Mouse (Mus musculus): ENCODE results near the gene Tspan32.

The Tspan32 gene

GRCm38 (mm10) chr7:143033581-143033980, 28.7 kb downstream of the Tspan32 start:
- no peak for DNase-seq (ENCODE audit: low read depth, low spot score)

- no peak for DNase-seq (ENCODE audit: low read depth, low spot score)
These were observed 29.3 kb downstream of the Tspan32 start for GRCm38 (mm10) chr7:143034112-143034511.

DNA sequence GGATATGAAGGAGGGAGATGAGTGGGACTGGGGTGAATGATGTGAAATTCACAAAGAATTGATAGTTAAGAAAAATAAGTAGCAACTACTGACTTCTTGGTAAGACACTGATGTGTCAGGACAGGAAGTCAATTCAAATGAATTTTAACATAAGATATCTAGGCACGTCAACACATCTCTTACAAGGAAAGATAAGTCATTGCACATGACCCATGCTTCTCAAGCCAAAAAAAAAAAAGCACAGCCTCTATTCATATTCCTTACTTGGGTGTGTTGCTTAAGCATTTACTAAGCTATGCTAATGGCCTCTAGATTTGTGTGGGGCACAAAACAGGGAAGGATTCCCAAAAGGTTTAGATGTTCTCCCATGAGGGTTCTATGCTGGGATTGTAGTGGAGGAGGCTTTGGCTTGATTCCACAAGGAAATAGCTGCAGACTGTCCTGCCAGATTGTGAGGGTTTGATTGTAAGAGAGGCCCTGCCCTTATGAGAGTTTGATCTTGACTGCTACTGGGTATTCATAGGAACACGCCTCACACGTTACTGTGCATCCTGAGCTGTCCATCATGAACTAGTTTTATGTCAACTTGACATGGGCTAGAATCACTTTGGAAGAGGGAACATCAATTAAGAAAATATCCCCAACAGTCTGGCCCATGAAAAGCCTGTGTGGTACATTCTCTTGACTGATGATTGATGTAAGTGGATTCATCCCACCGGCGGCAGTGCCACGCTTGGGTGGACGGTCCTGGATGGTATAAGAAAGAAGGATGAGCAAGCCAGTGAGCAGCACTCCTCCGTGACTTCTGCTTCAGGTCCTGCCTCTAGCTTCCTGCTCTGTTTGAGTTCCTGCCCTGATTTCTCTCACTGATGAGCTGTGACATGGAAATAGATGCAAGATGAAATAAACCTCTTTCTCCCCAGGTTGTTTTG, 29.9 kb downstream of the Tspan32 start:
- DNase-seq (ENCODE audit: low read depth, low spot score), result no peak

- no peak for DNase-seq (ENCODE audit: low read depth, low spot score)
These were observed 31.9 kb downstream of the Tspan32 start for GRCm38 (mm10) chr7:143036787-143037186.

- no peak for DNase-seq (ENCODE audit: low read depth, low spot score)
These were observed 32.5 kb downstream of the Tspan32 start for GRCm38 (mm10) chr7:143037306-143037705.

- no peak for DNase-seq (ENCODE audit: low read depth, low spot score)
These were observed 33.5 kb downstream of the Tspan32 start for GRCm38 (mm10) chr7:143038174-143038931.

DNA sequence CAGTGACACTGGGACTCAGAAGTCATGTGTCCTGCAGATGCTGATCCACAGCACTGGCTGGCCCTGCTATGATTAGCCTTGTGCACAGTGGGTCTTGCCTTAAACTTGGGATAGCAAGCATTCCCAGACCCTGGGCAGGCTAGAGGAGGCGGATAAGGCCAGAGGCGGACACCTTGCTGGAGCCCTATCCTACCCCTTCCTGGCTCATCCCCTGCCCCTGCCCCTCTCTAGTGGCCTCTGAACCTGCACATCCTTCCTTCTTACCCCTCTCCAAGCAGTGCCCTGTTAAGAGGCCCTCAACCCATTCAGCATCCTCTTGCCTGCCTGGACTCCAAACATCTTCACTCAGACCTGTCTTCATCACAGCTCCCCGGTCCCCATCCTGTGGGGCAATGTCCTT, 35.7 kb downstream of the Tspan32 start:
- no peak for DNase-seq (ENCODE audit: low read depth, low spot score)

- no peak for DNase-seq (ENCODE audit: low read depth, low spot score)
These were observed 36.4 kb downstream of the Tspan32 start for GRCm38 (mm10) chr7:143041138-143041822.

GRCm38 (mm10) chr7:143042089-143042488, 37.2 kb downstream of the Tspan32 start:
- no peak for DNase-seq (ENCODE audit: low read depth, low spot score)

GRCm38 (mm10) chr7:143042897-143043300, 38.1 kb downstream of the Tspan32 start:
- no peak for DNase-seq (ENCODE audit: low read depth, low spot score)

- DNase-seq (ENCODE audit: low read depth, low spot score), result no peak
These were observed 39.4 kb downstream of the Tspan32 start for GRCm38 (mm10) chr7:143044049-143044825.

DNA sequence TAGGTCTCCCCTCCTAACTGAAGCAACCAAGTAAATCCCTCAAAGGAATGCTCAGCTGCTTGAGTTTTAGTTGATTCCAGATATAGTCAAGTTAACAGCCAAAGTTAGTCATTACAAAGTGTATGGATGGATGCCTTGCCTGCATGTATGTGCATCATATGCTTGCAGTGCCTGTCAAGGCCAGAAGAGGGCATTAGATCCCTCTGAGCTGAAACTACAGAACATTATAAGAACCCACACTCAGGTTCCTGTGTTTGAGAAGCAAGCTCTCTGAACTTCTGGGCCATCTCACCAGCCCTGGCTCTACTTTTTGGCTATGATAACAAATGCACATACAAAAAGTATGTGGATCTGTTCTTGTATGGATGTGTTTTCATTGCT, 40.0 kb downstream of the Tspan32 start:
- DNase-seq (ENCODE audit: low read depth, low spot score), result no peak

DNA sequence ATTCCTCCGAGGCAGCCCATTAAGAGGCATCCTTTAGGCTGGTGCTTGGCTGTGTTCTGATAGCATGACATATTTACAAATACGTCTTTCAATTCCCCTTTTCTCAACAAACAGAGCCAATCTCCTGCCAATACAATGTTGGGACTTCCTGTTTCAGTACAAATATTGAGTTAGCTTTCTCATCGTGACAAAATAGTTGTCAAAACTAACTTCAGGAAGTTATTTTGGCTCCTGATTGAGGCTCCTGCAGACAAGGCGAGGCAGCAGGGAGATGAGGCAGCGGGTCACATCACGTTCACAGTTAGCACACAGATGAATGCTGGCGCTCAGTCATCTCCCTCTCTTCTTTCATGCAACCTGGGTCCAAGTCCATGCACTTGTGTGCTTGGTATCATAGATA, 41.5 kb downstream of the Tspan32 start:
- DNase-seq (ENCODE audit: low read depth, low spot score), result no peak

DNA sequence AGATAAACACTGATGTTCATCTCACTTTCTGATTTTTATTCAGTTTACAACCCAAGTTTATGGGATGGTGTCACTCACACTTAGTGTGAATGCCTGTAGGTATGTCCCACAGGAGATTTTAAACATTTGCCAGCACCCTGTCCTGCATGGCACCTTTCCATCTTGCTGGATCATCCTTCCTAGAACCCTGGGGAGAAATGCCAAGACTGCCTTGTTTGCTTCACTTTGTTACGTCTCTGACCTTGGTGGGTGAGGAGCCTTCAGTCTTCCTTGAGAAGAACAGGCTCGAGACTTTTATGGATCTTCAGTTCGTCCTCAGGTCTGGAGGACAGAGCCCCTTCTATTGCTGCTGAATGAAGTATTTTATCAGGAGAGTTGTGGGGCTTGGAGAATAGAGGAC, 44.5 kb downstream of the Tspan32 start:
- no peak for DNase-seq (ENCODE audit: low read depth, low spot score)

GRCm38 (mm10) chr7:143049841-143050816, 45.3 kb downstream of the Tspan32 start:
- no peak for DNase-seq (ENCODE audit: low read depth, low spot score)

- DNase-seq (ENCODE audit: low read depth, low spot score), result no peak
These were observed 46.5 kb downstream of the Tspan32 start for GRCm38 (mm10) chr7:143051316-143051715.

GRCm38 (mm10) chr7:143052626-143053007, 47.8 kb downstream of the Tspan32 start, which contains the start of gene Cd81:
Gene Cd81, plus strand, starts transcription at chr7:143052739.
- peak; percentile 83 for DNase-seq (ENCODE audit: low read depth, low spot score)

DNA sequence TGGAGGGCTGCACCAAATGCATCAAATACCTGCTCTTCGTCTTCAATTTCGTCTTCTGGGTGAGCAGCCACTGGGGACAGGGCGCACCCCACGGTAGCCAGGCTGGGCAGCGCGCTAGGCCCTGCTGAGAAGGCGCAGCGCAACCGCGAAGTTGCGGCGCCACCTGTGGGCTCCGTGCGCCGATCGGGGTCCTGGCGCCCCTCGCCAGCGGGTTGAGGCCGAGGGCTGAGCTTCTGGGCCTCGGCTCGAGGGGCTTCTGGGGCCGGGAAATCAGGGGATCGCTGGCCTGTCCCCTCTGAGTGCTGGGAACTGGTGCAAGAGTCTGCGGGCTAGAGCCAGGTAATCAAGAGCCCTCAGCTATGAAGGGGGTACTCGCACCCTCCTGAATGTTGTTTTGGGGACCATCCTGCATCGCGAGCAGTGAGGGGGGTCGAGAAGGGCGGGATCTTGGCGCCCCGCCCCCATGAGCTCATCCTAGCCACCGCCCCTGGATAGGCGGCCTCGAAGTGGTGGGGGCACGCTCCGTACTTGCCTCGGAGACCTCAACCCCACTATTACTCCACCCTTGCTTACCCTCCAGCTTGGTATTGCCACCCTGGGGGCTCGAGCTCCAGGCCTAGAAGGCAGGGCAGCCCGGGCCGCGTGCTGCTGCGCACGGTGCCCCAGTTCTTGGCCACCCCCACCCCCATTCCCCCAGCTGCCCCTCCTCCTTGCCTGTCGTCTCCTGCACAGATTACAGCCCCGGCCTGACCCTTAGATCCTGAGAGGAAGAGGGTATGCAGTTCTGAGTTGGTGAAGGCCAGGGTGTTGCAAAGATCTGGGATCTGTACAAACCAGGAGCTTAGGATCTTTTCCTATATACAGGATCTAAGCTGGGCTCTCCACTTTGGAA, 48.4 kb downstream of the Tspan32 start:
- DNase-seq (ENCODE audit: low read depth, low spot score), result peak; percentile 71

All from mesoderm, embryonic 11.5 days (tissue).